Mouse (Mus musculus) CH12.LX (cell line): Measurements from ENCODE around the gene Atp23. TPM values are rescaled to one million over a fixed set of nuclear protein-coding genes. Genes with fewer than 3 reads are reported as not detected.

ENCODE experiments used
- DNase-seq: peaks from one replicate; pipeline ENCODE4 v3.0.0-alpha.2; 2013; ENCODE audit errors: extremely low read depth
- H3K27ac ChIP-seq: 2 replicates; pipeline ENCODE4 v1.5.1; 2012; ENCODE audit warnings: low read depth, mild to moderate bottlenecking, control low read depth, moderate library complexity; ENCODE audit not compliant: insufficient read depth
- H3K27me3 ChIP-seq: replicated peaks from 2 replicates; pipeline ENCODE3; 2012; ENCODE audit warnings: inconsistent platforms
- H3K36me3 ChIP-seq, 2 experiments: replicated peaks in 1 of 2; 2 replicates each; pipeline versions ENCODE3 to v1.6.1; 2012; ENCODE audit warnings: inconsistent platforms in 1 of 2, low read length in 1 of 2, mild to moderate bottlenecking in 1 of 2, mixed read lengths in 1 of 2, moderate library complexity in 1 of 2; ENCODE audit not compliant: control insufficient read depth in 1 of 2, insufficient read depth in 1 of 2
- H3K4me1 ChIP-seq, 2 experiments: 2 replicates each; pipeline ENCODE4 v1.6.1; 2012; ENCODE audit warnings: inconsistent platforms in 1 of 2, moderate library complexity in 1 of 2; ENCODE audit not compliant: insufficient read depth in 2 of 2, control insufficient read depth in 1 of 2
- H3K4me2 ChIP-seq: 2 replicates; pipeline ENCODE4 v1.6.1; 2012; ENCODE audit warnings: low read depth, mild to moderate bottlenecking, control low read depth; ENCODE audit not compliant: poor library complexity, insufficient read depth, severe bottlenecking
- H3K4me3 ChIP-seq, 3 experiments: fragments of 150-350 bp in 1 of 3; sonication (generic) in 1 of 3; replicated peaks in 1 of 3; 2 replicates each; pipeline versions ENCODE3 to v1.5.1; 2011 to 2012; ENCODE audit warnings: low read depth in 2 of 3, low read length in 2 of 3, mild to moderate bottlenecking in 2 of 3, moderate library complexity in 2 of 3, control low read depth in 1 of 3, improper control_type of control experiment in 1 of 3, inconsistent platforms in 1 of 3, mixed read lengths in 1 of 3; ENCODE audit not compliant: poor library complexity in 1 of 3
- H3K79me2 ChIP-seq: replicated peaks from 2 replicates; pipeline ENCODE4 v1.6.1; 2012; ENCODE audit warnings: mild to moderate bottlenecking, moderate library complexity; ENCODE audit not compliant: control insufficient read depth, poor library complexity, insufficient read depth, severe bottlenecking; ENCODE audit errors: extremely low read depth
- H3K9ac ChIP-seq: 2 replicates; pipeline ENCODE4 v1.6.1; 2012; ENCODE audit warnings: low read depth, mild to moderate bottlenecking, control low read depth, moderate library complexity; ENCODE audit not compliant: insufficient read depth
- H3K9me3 ChIP-seq: replicated peaks from 2 replicates; pipeline ENCODE3; 2012; ENCODE audit warnings: low read length, inconsistent platforms, mixed read lengths
- BHLHE40 ChIP-seq: IDR thresholded peaks from 2 replicates; pipeline ENCODE4 v1.6.1; 2011; ENCODE audit warnings: mild to moderate bottlenecking, low read depth, low read length, improper control_type of control experiment
- CHD2 ChIP-seq: IDR thresholded peaks from 2 replicates; pipeline ENCODE4 v1.6.1; 2011; ENCODE audit warnings: low read length, improper control_type of control experiment
- CTCF ChIP-seq, 2 experiments: IDR thresholded peaks in 1 of 2; conservative IDR thresholded peaks in 1 of 2; 2 replicates each; pipeline ENCODE4 v1.5.1; 2011 to 2012; ENCODE audit warnings: low read depth in 2 of 2, low read length in 2 of 2, improper control_type of control experiment in 1 of 2, inconsistent platforms in 1 of 2, mild to moderate bottlenecking in 1 of 2, moderate library complexity in 1 of 2
- E2F4 ChIP-seq: IDR thresholded peaks from 2 replicates; pipeline ENCODE4 v1.6.1; 2011; ENCODE audit warnings: low read depth, low read length, improper control_type of control experiment; ENCODE audit not compliant: insufficient replicate concordance
- ELF1 ChIP-seq: IDR thresholded peaks from 2 replicates; pipeline ENCODE4 v1.6.1; 2014; ENCODE audit warnings: low read depth, mild to moderate bottlenecking, inconsistent platforms, low read length, improper control_type of control experiment
- ETS1 ChIP-seq: conservative IDR thresholded peaks from 2 replicates; pipeline ENCODE4 v1.6.1; 2012; ENCODE audit warnings: low read depth, mild to moderate bottlenecking, inconsistent platforms, low read length, improper control_type of control experiment, moderate library complexity
- GABPA ChIP-seq: IDR thresholded peaks from 2 replicates; pipeline ENCODE4 v1.6.1; 2012; ENCODE audit warnings: low read depth, low read length, improper control_type of control experiment, inconsistent platforms; ENCODE audit not compliant: insufficient replicate concordance
- HCFC1 ChIP-seq: IDR thresholded peaks from 2 replicates; pipeline ENCODE4 v1.6.1; 2012; ENCODE audit warnings: low read depth, mild to moderate bottlenecking, inconsistent platforms, low read length, improper control_type of control experiment
- JUND ChIP-seq: conservative IDR thresholded peaks from 2 replicates; pipeline ENCODE4 v1.6.1; 2011; ENCODE audit warnings: low read depth, low read length, improper control_type of control experiment
- MAFK ChIP-seq: IDR thresholded peaks from 2 replicates; pipeline ENCODE4 v1.6.1; 2011; ENCODE audit warnings: low read length, improper control_type of control experiment; ENCODE audit not compliant: insufficient replicate concordance
- MAX ChIP-seq: IDR thresholded peaks from 2 replicates; pipeline ENCODE4 v1.6.1; 2011; ENCODE audit warnings: low read length, improper control_type of control experiment
- MEF2A ChIP-seq: IDR thresholded peaks from 2 replicates; pipeline ENCODE4 v1.6.1; 2014; ENCODE audit warnings: low read depth, mild to moderate bottlenecking, inconsistent platforms, low read length, improper control_type of control experiment, borderline replicate concordance
- MXI1 ChIP-seq: IDR thresholded peaks from 2 replicates; pipeline ENCODE4 v1.6.1; 2011; ENCODE audit warnings: mild to moderate bottlenecking, low read depth, low read length, improper control_type of control experiment
- MYC ChIP-seq: IDR thresholded peaks from 2 replicates; pipeline ENCODE4 v1.6.1; 2011; ENCODE audit warnings: low read depth, mild to moderate bottlenecking, improper control_type of control experiment, low read length
- PAX5 ChIP-seq: IDR thresholded peaks from 2 replicates; pipeline ENCODE4 v1.6.1; 2012; ENCODE audit warnings: low read length, inconsistent platforms, mixed read lengths
- POLR2A ChIP-seq: IDR thresholded peaks from 2 replicates; pipeline ENCODE4 v1.6.1; 2011; ENCODE audit warnings: low read depth, mild to moderate bottlenecking, improper control_type of control experiment, low read length
- POLR2AphosphoS2 ChIP-seq: IDR thresholded peaks from 2 replicates; pipeline ENCODE4 v1.6.1; 2011; ENCODE audit warnings: low read depth, low read length, improper control_type of control experiment
- SIN3A ChIP-seq: IDR thresholded peaks from 2 replicates; pipeline ENCODE4 v1.6.1; 2012; ENCODE audit warnings: low read length, improper control_type of control experiment, inconsistent platforms
- SMC3 ChIP-seq: IDR thresholded peaks from 2 replicates; pipeline ENCODE4 v1.6.1; 2011; ENCODE audit warnings: low read depth, low read length, improper control_type of control experiment
- TCF12 ChIP-seq: IDR thresholded peaks from 2 replicates; pipeline ENCODE4 v1.6.1; 2014; ENCODE audit warnings: low read depth, mild to moderate bottlenecking, inconsistent platforms, low read length, improper control_type of control experiment
- UBTF ChIP-seq: IDR thresholded peaks from 2 replicates; pipeline ENCODE4 v1.6.1; 2012; ENCODE audit warnings: low read depth, mild to moderate bottlenecking, inconsistent platforms, low read length, improper control_type of control experiment, moderate library complexity
- USF1 ChIP-seq: IDR thresholded peaks from 2 replicates; pipeline ENCODE4 v1.6.1; 2014; ENCODE audit warnings: low read depth, mild to moderate bottlenecking, inconsistent platforms, low read length, improper control_type of control experiment
- USF2 ChIP-seq: conservative IDR thresholded peaks from 2 replicates; pipeline ENCODE4 v1.6.1; 2011; ENCODE audit warnings: low read depth, low read length, improper control_type of control experiment
- ZC3H11A ChIP-seq: IDR thresholded peaks from 2 replicates; pipeline ENCODE4 v1.6.1; 2012; ENCODE audit warnings: low read depth, mild to moderate bottlenecking, inconsistent platforms, low read length, improper control_type of control experiment
- ZKSCAN1 ChIP-seq: IDR thresholded peaks from 2 replicates; pipeline ENCODE4 v1.6.1; 2012; ENCODE audit warnings: low read depth, inconsistent platforms, low read length, improper control_type of control experiment, borderline replicate concordance
- ZMIZ1 ChIP-seq: IDR thresholded peaks from 2 replicates; pipeline ENCODE4 v1.6.1; 2012; ENCODE audit warnings: low read depth, mild to moderate bottlenecking, inconsistent platforms, low read length, improper control_type of control experiment
- ZNF384 ChIP-seq: IDR thresholded peaks from 2 replicates; pipeline ENCODE4 v1.6.1; 2012; ENCODE audit warnings: low read depth, low read length, improper control_type of control experiment, inconsistent platforms
- dilution Hi-C: fragments of 300-500 bp; cut with MboI; formaldehyde crosslinking; loops from 2 replicates; pipeline ENCODE4 v1.14.3; 2020; ENCODE audit warnings: low sequenced_read_pairs; ENCODE audit not compliant: extremely low pct_unique_long_range_greater_than_20kb, extremely low pct_ligation_motif_present
- in situ Hi-C: fragments of 300-500 bp; cut with MboI; formaldehyde crosslinking; loops from 3 replicates; pipeline ENCODE4 v1.14.3; 2019; ENCODE audit warnings: low sequenced_read_pairs, low pct_ligation_motif_present, low pct_unique_long_range_greater_than_20kb, mixed read lengths
- polyA plus RNA-seq: library from polyadenylated mRNA; unstranded; fragments of >175 nt; gene quantifications from 2 replicates; pipeline ENCODE4 v1.2.1, GENCODE M21; 2012; ENCODE audit warnings: low read depth; ENCODE audit not compliant: insufficient read length
- total RNA-seq, 2 experiments: library from RNA; depleted of rRNA; stranded (reverse); fragments of 300-350 nt in 1 of 2; fragments of >200 nt in 1 of 2; gene quantifications; 2 replicates each; pipeline ENCODE4 v1.2.3; 2012 to 2014

Atp23 gene
- total and polyA plus RNA-seq, 3 experiments = 16.7 to 18.9 (median 17.2) TPM

GRCm38 (mm10) chr10:126950572-126950971 lies 49.4 kb upstream of the Atp23 start:
- in situ Hi-C loops = no loop called here
- Histone ChIP-seq H3K9me3 (peaks cover 13% of the 10 kb centered on the region), H3K4me3 (no peak overlapping the region), H3K4me2 (no peak overlapping the region), H3K4me1 (no peaks in the 10 kb centered on the region), H3K27ac (no peak overlapping the region), H3K36me3 (no peaks in the 10 kb centered on the region), H3K79me2 (no peaks in the 10 kb centered on the region), H3K27me3 (peaks cover 2% of the 10 kb centered on the region), H3K9ac (no peak overlapping the region)
- dilution Hi-C loops = no loop called here
- no peak for TF ChIP-seq USF1
- no peak for TF ChIP-seq SIN3A
- no peak for TF ChIP-seq POLR2AphosphoS2
- TF ChIP-seq MYC = no peak
- no peak for TF ChIP-seq USF2
- no peak for TF ChIP-seq SMC3
- no peak for TF ChIP-seq CHD2
- no peak for TF ChIP-seq ZNF384
- no peak for TF ChIP-seq TCF12
- no peak for TF ChIP-seq PAX5
- no peak for TF ChIP-seq ELF1
- no peak for TF ChIP-seq GABPA
- TF ChIP-seq MEF2A = no peak
- TF ChIP-seq ZMIZ1 = no peak
- TF ChIP-seq MXI1 = no peak
- TF ChIP-seq MAX = no peak
- no peak for TF ChIP-seq HCFC1
- TF ChIP-seq ETS1 = no peak
- TF ChIP-seq CTCF (conservative IDR thresholded peaks at IDR 0.05 in 1 of 2, IDR thresholded peaks at IDR 0.05 in 1 of 2; ENCODE audit: low read depth in 2 of 2, low read length in 2 of 2) = no peak
- no peak for DNase-seq

DNA sequence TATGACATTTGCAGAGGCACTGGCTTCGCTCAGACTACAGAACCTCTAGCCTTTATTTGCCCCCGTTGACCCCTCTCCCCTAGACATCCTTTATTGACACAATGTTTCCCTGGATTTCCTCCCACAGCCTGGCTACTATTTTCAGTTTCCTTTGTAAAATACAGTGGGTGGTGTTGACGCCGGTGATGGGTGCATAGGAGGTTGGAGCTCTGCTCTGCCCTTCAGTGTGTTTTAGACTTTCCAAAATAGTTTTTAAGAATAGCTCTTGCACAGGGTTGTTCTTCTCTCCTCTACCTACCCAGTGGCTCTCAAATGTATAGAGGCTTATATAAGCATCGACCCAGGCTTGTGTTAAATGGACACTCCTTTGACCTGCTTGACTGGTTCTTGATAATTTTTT lies 48.7 kb upstream of the Atp23 start:
- Histone ChIP-seq H3K27ac (no peak overlapping the region), H3K4me1 (no peaks in the 10 kb centered on the region), H3K4me2 (no peak overlapping the region), H3K36me3 (no peaks in the 10 kb centered on the region), H3K9ac (no peak overlapping the region), H3K9me3 (peaks cover 13% of the 10 kb centered on the region), H3K4me3 (no peak overlapping the region), H3K79me2 (no peaks in the 10 kb centered on the region), H3K27me3 (peaks cover 2% of the 10 kb centered on the region)
- DNase-seq = no peak
- TF ChIP-seq ZC3H11A = no peak
- TF ChIP-seq JUND = no peak
- TF ChIP-seq SIN3A = no peak
- no peak for TF ChIP-seq ZKSCAN1
- TF ChIP-seq MEF2A = no peak
- TF ChIP-seq UBTF = no peak
- TF ChIP-seq POLR2A = no peak
- TF ChIP-seq POLR2AphosphoS2 = no peak
- no peak for TF ChIP-seq MAX
- TF ChIP-seq MAFK = no peak
- TF ChIP-seq TCF12 = no peak
- no peak for TF ChIP-seq CTCF (conservative IDR thresholded peaks at IDR 0.05 in 1 of 2, IDR thresholded peaks at IDR 0.05 in 1 of 2; ENCODE audit: low read depth in 2 of 2, low read length in 2 of 2)
- TF ChIP-seq ZMIZ1 = no peak
- no peak for TF ChIP-seq BHLHE40
- no peak for TF ChIP-seq ZNF384
- no peak for TF ChIP-seq E2F4
- no peak for TF ChIP-seq HCFC1
- in situ Hi-C loops = no loop called here
- dilution Hi-C loops = no loop called here
